Mouse (Mus musculus): ENCODE data around the gene Srrm2. TPM values are rescaled to one million over a fixed set of nuclear protein-coding genes. Genes with fewer than 3 reads are reported as not detected.

Gene Srrm2
- polyA plus RNA-seq (2021): 314 TPM

DNA sequence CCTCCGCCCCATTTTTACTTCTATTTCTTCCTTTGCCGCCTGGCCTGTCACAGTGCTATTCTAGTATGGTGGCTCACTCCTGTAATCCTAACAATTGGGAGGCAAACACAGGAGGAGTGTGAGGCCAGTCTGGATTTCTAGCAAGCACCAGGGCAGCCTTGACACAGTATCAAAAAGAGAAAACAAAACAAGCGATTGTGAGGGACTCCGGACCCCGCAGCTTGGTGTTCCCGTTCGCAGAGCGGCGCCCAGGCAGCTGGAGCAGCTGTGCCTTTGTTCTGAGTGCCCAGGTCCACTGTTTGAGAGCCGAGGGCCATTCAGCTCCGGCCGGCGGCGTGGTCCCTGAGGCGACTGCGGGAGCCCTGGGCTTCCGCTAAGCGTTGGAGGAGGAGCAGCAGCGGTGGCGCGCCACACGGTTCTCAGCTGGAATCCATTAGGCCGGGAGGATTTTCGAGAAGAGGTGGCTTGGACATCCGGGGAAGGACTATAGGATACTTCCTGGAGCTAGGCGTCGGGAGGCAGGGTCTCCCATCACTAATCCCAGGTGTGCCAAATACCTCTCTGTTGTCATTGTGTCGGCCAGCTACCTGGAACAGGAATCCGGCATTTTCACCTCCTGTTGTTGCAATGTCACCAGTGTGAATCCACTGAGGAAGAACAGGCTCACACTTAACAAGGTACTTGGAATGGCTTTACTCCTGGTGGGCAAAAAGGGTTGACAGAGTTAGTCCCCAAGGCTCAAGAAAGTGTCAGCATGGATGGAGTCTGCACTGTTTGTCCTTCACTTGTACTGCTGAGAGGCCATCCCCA, at the start of gene Srrm2:
Gene Srrm2, plus strand, starts transcription at position 264 of the 810 bp plus-strand sequence.
- POLR2A ChIA-PET: no interaction called here
- CTCF ChIA-PET: interaction anchor here (1.0 kb wide), 2 partner anchors 10 to 17 kb away, joined by 3 to 4 read pairs; no protein-coding TSS in a partner anchor
- no peaks in the 10 kb centered on the region for H3K27me3 ChIP-seq
- DNase-seq (ENCODE audit: low read depth, low spot score): no peak
- in situ Hi-C loops (cut with MboI; ENCODE audit: low pct_unique_long_range_greater_than_20kb): no loop called here
- no peak for ATAC-seq
- TF ChIP-seq CTCF (IDR thresholded peaks at IDR 0.05): no peak

DNA sequence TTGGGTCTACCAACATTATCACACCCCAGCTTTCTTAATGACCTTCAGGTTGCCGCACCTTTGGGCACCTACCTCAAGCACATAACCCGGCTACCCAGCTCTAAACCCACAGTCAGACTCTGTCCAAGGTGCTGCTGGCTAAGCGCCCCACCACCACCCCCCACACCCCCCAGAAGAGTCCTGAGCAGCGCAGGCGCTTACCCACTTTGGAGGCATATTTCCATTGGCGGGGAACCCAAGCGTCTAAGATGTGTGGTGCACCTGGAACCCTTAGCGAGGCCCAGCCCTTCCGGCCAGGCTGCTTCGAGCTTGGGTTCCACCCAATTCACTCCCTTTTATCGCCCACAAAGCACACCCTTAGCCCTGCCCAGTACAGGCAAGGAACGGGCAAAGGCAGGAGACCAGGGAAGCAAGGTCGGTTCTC, 49.7 kb upstream of the Srrm2 start, which contains the start of gene Paqr4:
Gene Paqr4, minus strand, starts transcription at position 270 of the 424 bp plus-strand sequence.
- ChIA-PET POLR2A (interaction anchor here (0.6 kb wide), 1 partner anchor 11 kb away, joined by 5 read pairs; no protein-coding TSS in a partner anchor), CTCF (interaction anchor here (1.3 to 1.5 kb wide), 2 partner anchors 8 to 34 kb away, joined by 4 to 5 read pairs; no protein-coding TSS in a partner anchor)
- H3K27me3 ChIP-seq: peaks cover 4% of the 10 kb centered on the region
- ATAC-seq (peak; percentile 6), DNase-seq (ENCODE audit: low read depth, low spot score) (no peak)
- TF ChIP-seq CTCF (IDR thresholded peaks at IDR 0.05): no peak
- in situ Hi-C loops (cut with MboI; ENCODE audit: low pct_unique_long_range_greater_than_20kb): no loop called here

DNA sequence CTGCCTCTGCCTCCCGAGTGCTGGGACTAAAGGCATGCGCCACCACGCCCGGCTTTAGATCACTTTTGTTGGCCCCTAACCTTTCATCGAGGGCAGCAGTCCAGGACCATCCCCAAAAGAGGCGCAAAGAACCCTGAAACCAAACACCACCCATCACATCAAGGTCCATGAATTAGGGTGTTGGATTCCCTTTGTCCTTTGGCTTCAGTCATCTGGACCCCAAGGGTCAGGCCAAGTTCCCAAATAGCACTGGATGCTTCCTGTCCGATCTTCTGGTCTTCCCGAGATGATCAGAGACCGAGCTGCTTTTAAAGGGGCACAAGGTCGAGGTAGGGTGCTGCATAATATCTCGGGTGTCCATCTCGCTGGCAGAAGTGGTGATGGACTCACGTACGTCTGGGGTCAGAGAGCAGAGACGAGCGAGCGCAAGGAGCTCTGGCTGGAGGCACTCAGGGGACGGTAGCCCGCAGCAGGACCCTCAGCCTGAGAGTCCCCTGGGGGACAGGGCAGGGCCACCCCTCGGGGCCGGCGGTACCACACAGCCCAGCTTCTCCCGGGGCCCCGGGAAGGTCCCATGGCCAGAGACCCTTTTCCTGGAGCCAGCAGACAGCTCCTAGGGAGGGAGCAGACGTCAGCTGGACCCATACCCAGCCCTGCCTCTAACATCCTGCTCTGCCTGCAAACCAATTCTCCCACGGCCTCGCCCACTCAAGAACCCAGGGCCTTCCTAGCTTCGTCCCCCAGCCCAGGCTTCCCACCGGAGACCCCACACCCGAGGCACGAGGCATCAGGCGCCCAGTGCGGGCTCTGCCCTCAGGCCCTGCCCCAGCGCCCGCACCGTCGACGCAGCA, 48.7 kb upstream of the Srrm2 start:
- no peak for ATAC-seq
- CTCF ChIA-PET: no interaction called here
- H3K27me3 ChIP-seq: peaks cover 4% of the 10 kb centered on the region

DNA sequence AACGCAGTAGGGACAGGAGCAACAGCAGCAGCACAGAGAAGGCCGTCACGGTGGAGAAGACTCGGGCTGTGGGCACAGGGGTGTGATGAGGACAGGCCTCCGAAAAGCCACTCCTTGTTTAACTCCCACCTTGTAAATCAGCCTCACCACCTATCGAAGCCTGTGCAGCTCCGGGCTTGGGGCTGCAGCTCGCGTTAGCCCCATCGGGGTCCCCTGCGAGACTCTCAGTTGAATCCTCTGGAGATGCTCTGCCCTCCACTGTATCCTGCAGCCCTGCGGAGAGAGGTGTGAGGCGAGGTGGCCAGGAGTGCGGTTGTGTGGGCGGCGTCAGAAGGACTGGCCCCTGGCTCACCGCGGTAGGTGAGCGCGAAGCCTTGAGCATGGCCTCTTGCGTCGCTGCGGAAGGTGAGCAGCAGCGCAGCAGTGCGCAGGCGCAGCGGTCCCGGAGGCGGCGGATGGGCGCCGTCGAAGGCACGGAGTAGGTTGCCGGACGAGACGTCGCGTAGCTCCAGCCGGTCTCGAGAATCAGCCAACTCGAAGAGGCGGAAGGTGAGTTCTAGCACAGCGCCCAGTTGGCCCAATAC, 48.0 kb upstream of the Srrm2 start:
- ATAC-seq (no peak), DNase-seq (ENCODE audit: low read depth, low spot score) (no peak)
- CTCF ChIA-PET: no interaction called here
- TF ChIP-seq CTCF (IDR thresholded peaks at IDR 0.05): no peak
- POLR2A ChIA-PET: no interaction called here
- H3K27me3 ChIP-seq: peaks cover 4% of the 10 kb centered on the region
- in situ Hi-C loops (cut with MboI; ENCODE audit: low pct_unique_long_range_greater_than_20kb): no loop called here

More for the DNA sequence above, 48.7 kb upstream of the Srrm2 start:
- in situ Hi-C loops (cut with MboI; ENCODE audit: low pct_unique_long_range_greater_than_20kb): no loop called here
- no peak for DNase-seq (ENCODE audit: low read depth, low spot score)
- POLR2A ChIA-PET: no interaction called here
- no peak for TF ChIP-seq CTCF (IDR thresholded peaks at IDR 0.05)

- CTCF ChIA-PET: no interaction called here
- ATAC-seq (no peak), DNase-seq (ENCODE audit: low read depth, low spot score) (no peak)
- POLR2A ChIA-PET: no interaction called here
- peaks cover 4% of the 10 kb centered on the region for H3K27me3 ChIP-seq
- TF ChIP-seq CTCF (IDR thresholded peaks at IDR 0.05): no peak
- in situ Hi-C loops (cut with MboI; ENCODE audit: low pct_unique_long_range_greater_than_20kb): no loop called here
Measured at GRCm38 (mm10) chr17:23742941-23743340, 47.4 kb upstream of the Srrm2 start.

DNA sequence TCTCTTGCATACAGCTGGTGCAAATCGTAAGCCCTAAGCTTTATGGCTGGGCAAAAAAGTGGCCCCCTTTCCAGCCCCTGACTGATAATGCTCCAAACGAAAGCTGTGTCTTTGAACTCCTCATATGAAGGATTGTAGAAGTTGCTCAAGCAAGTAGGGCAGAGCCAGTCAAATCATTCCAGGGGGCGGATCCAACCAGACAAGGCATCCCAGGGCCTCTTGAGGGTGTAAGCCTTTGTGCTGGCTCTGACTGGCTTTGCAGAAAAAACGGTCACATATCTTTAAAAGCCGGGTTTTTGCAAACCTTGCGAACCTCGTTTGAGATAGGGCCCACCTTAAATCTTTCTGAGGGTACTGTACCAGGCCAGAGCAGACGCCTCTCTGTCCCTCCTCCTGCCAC, 46.3 kb upstream of the Srrm2 start:
- ChIA-PET POLR2A (no interaction called here), CTCF (interaction anchor here (0.8 kb wide), 1 partner anchor 18 kb away, joined by 3 read pairs; the partner anchor contains the start of gene Pkmyt1)
- no peak for TF ChIP-seq CTCF (IDR thresholded peaks at IDR 0.05)
- DNase-seq (ENCODE audit: low read depth, low spot score) (no peak), ATAC-seq (no peak)
- in situ Hi-C loops (cut with MboI; ENCODE audit: low pct_unique_long_range_greater_than_20kb): no loop called here
- H3K27me3 ChIP-seq: peaks cover 4% of the 10 kb centered on the region

DNA sequence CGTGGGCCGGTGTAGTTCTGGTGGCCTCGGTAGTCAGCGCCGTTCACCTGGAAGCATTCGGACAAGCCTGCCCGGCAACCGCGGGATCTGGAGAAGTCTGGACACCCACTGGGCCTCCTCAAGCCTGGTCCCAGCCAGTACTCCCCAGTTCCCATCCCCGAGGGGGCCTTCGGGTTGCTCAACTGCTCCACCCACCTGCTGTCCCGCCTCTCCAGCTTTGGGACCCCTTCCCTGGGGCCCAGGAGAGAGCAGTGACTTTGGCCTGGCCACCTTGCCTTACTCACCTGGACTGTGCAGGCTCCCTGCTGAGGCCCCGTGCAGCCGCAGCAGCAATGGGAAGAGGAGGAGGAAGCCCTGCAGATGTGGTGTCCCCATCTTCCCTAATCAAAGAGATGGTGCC, 45.7 kb upstream of the Srrm2 start:
- in situ Hi-C loops (cut with MboI; ENCODE audit: low pct_unique_long_range_greater_than_20kb): no loop called here
- ATAC-seq: no peak
- ChIA-PET CTCF (no interaction called here), POLR2A (no interaction called here)
- no peak for TF ChIP-seq CTCF (IDR thresholded peaks at IDR 0.05)
- peaks cover 4% of the 10 kb centered on the region for H3K27me3 ChIP-seq
- no peak for DNase-seq (ENCODE audit: low read depth, low spot score)

- no peak for DNase-seq (ENCODE audit: low read depth, low spot score)
- in situ Hi-C loops (cut with MboI; ENCODE audit: low pct_unique_long_range_greater_than_20kb): no loop called here
- ATAC-seq: no peak
- CTCF ChIA-PET: interaction anchor here (1.0 kb wide), 1 partner anchor 8 kb away, joined by 4 read pairs; no protein-coding TSS in a partner anchor
- peaks cover 4% of the 10 kb centered on the region for H3K27me3 ChIP-seq
- TF ChIP-seq CTCF (IDR thresholded peaks at IDR 0.05): no peak
- POLR2A ChIA-PET: no interaction called here
Measured at GRCm38 (mm10) chr17:23745301-23746251, 44.8 kb upstream of the Srrm2 start, which contains the start of gene Kremen2. Gene Kremen2 (minus strand): TSS chr17:23745833.

GRCm38 (mm10) chr17:23746311-23746710, 44.0 kb upstream of the Srrm2 start:
- ChIA-PET CTCF (interaction anchor here (1.0 to 1.1 kb wide), 2 partner anchors 9 to 83 kb away, joined by 4 read pairs; no protein-coding TSS in a partner anchor), POLR2A (no interaction called here)
- DNase-seq (ENCODE audit: low read depth, low spot score): no peak

More at GRCm38 (mm10) chr17:23746311-23746710, 44.0 kb upstream of the Srrm2 start:
- in situ Hi-C loops (cut with MboI; ENCODE audit: low pct_unique_long_range_greater_than_20kb): no loop called here
- TF ChIP-seq CTCF (IDR thresholded peaks at IDR 0.05): no peak
- ATAC-seq: no peak
- peaks cover 4% of the 10 kb centered on the region for H3K27me3 ChIP-seq

All from Patski (cell line).